Mouse (Mus musculus) heart, adult 2 months (tissue): ENCODE results near the gene Myo10.

Source experiments
- CTCF ChIP-seq: fragments of 200-600 bp; IDR thresholded peaks from 2 replicates; pipeline ENCODE4 v1.8.1; 2022; ENCODE audit warnings: antibody characterized with exemption, mild to moderate bottlenecking, moderate library complexity
- EP300 ChIP-seq: fragments of 200-500 bp; IDR thresholded peaks from 2 replicates; pipeline ENCODE4 v1.6.1; 2011; ENCODE audit warnings: low read depth, low read length, control low read depth; ENCODE audit not compliant: insufficient read depth
- POLR2A ChIP-seq: fragments of 200-500 bp; IDR thresholded peaks from 2 replicates; pipeline ENCODE4 v1.6.1; 2011; ENCODE audit warnings: mild to moderate bottlenecking, low read depth, low read length, control low read depth; ENCODE audit not compliant: insufficient read depth

DNA sequence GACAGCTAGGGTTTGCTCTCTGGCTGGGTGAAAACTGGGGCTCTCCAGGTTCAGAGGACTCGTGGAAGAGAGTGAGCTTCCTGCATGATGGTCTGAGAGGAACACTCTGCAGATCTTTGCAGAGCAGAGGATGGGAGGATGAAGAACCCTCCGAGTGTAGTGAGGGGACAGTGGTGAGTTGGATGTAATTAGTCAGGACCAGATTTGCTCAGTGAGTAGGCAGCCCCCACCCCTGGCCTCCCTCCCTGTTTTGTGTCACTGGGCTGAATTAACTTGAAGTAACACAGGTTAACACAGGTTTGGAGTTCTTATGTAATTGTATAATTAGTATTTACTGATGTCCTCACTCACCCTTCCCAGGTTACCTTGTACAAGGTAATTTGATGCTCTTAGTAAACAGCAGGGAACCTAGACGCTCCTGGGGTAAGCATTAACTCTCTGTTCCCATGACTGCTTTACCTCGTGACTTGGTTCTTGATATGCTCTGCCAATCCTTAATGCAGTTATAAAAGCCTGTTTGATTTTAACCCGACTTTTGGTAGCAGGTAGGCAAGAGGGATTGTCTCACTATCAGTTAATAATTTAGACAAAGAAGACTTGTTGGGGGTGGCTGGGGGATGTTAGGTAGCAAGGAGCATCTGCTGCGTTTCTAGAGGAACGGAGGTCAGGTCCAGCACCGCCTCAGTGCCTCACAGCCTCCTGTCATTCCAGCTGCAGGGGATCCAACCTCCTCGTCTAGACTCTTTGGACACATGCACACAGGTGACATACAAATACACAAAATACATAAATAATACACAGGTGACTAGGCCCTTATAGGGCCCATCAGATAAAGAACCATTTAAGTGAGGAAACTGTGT is 66.3 kb downstream of the Myo10 start:
- TF ChIP-seq CTCF, result no peak
- no peak for TF ChIP-seq EP300
- TF ChIP-seq POLR2A, result no peak
